Mouse (Mus musculus) ES-E14 (cell line): ENCODE results near the gene Cfap97d2. TPM values are rescaled to one million over a fixed set of nuclear protein-coding genes. Genes with fewer than 3 reads are reported as not detected.

Source experiments
- DNase-seq: peaks from one replicate; pipeline ENCODE4 v3.0.0-alpha.2; 2013; ENCODE audit warnings: low read depth, low spot score
- H3K27ac ChIP-seq: 2 replicates; pipeline ENCODE4 v1.5.1; 2012; ENCODE audit warnings: low read depth, mild to moderate bottlenecking, low read length, moderate library complexity, mixed read lengths; ENCODE audit not compliant: poor library complexity, insufficient read depth, severe bottlenecking
- H3K36me3 ChIP-seq: 2 replicates; pipeline ENCODE4 v1.6.1; 2012; ENCODE audit warnings: mild to moderate bottlenecking, low read length, moderate library complexity, mixed read lengths; ENCODE audit not compliant: control insufficient read depth, poor library complexity, insufficient read depth, severe bottlenecking
- H3K4me1 ChIP-seq, 2 experiments: fragments of 150-350 bp in 1 of 2; sonication (generic) in 1 of 2; 2 replicates each; pipeline ENCODE4 v1.6.1; 2012; ENCODE audit warnings: low read length in 2 of 2, mild to moderate bottlenecking in 1 of 2, mixed read lengths in 1 of 2; ENCODE audit not compliant: control insufficient read depth in 2 of 2, insufficient read depth in 2 of 2, poor library complexity in 1 of 2
- H3K4me3 ChIP-seq, 2 experiments: fragments of 150-350 bp in 1 of 2; sonication (generic) in 1 of 2; 2 replicates each; pipeline ENCODE4 v1.5.1; 2012; ENCODE audit warnings: low read length in 2 of 2, low read depth in 1 of 2, mild to moderate bottlenecking in 1 of 2, mixed read lengths in 1 of 2; ENCODE audit not compliant: insufficient read depth in 1 of 2, poor library complexity in 1 of 2, severe bottlenecking in 1 of 2
- H3K9ac ChIP-seq: 2 replicates; pipeline ENCODE4 v1.6.1; 2012; ENCODE audit warnings: low read depth, mild to moderate bottlenecking, low read length, mixed read lengths; ENCODE audit not compliant: poor library complexity, insufficient read depth, severe bottlenecking
- H3K9me3 ChIP-seq: fragments of 150-350 bp; sonication (generic); 2 replicates; pipeline ENCODE4 v1.6.1; 2012; ENCODE audit warnings: low read depth, mild to moderate bottlenecking, low read length; ENCODE audit not compliant: control insufficient read depth, insufficient read depth
- CHD2 ChIP-seq: IDR thresholded peaks from 2 replicates; pipeline ENCODE4 v1.6.1; 2014; ENCODE audit warnings: mild to moderate bottlenecking, low read depth, low read length, inconsistent platforms
- HCFC1 ChIP-seq: IDR thresholded peaks from 2 replicates; pipeline ENCODE4 v1.6.1; 2012; ENCODE audit warnings: low read length, inconsistent platforms, borderline replicate concordance; ENCODE audit not compliant: insufficient read depth
- MAFK ChIP-seq: IDR thresholded peaks from 2 replicates; pipeline ENCODE4 v1.6.1; 2014; ENCODE audit warnings: mild to moderate bottlenecking, low read depth, low read length, inconsistent platforms; ENCODE audit not compliant: insufficient read depth
- ZC3H11A ChIP-seq: IDR thresholded peaks from 2 replicates; pipeline ENCODE4 v1.6.1; 2012; ENCODE audit warnings: low read depth, mild to moderate bottlenecking, inconsistent platforms, low read length, borderline replicate concordance
- ZNF384 ChIP-seq: IDR thresholded peaks from 2 replicates; pipeline ENCODE4 v1.6.1; 2012; ENCODE audit warnings: low read depth, low read length, inconsistent platforms
- in situ Hi-C, 2 experiments: fragments of 600-800 bp; cut with MboI; formaldehyde crosslinking; loops; one replicate each; pipeline ENCODE4 v1.15.1; 2025; ENCODE audit warnings: low sequenced_read_pairs in 2 of 2, inconsistent platforms in 1 of 2; ENCODE audit not compliant: unreplicated experiment in 2 of 2
- total RNA-seq: library from RNA; depleted of rRNA; stranded (reverse); fragments of 300-350 nt; gene quantifications from 2 replicates; pipeline ENCODE4 v1.2.3, GENCODE M21; 2012; rRNA removed

Gene Cfap97d2
- 0.21 TPM in 1 of 2 replicates, not detected in the other for total RNA-seq

GRCm38 (mm10) chr8:13705668-13706067, at the start of gene Cfap97d2:
Gene Cfap97d2 (plus strand): TSS chr8:13705889.
- DNase-seq, result peak; percentile 37
- no peak within 1 kb of the TSS for H3K4me3 ChIP-seq
- no peaks in the 10 kb centered on the region for H3K4me1 ChIP-seq
- H3K9ac ChIP-seq, result no peak within 1 kb of the TSS
- 0 out of 2 replicates have a peak, but pooled peaks cover 3% of the 10 kb centered on the region for H3K9me3 ChIP-seq
- no peak for TF ChIP-seq HCFC1
- no peak for TF ChIP-seq MAFK
- TF ChIP-seq CHD2, result no peak
- no peak for TF ChIP-seq ZC3H11A
- TF ChIP-seq ZNF384, result no peak
- H3K36me3 ChIP-seq, result no peaks in the 10 kb centered on the region
- H3K27ac ChIP-seq, result no peak within 1 kb of the TSS
- in situ Hi-C loops, result no loop called here

GRCm38 (mm10) chr8:13657479-13657878, 48.2 kb upstream of the Cfap97d2 start:
- Histone ChIP-seq H3K4me1 (no peaks in the 10 kb centered on the region), H3K9ac (no peak overlapping the region), H3K9me3 (no peaks in the 10 kb centered on the region), H3K27ac (no peak overlapping the region), H3K4me3 (no peak overlapping the region), H3K36me3 (no peaks in the 10 kb centered on the region)
- no peak for DNase-seq
- in situ Hi-C loops, result no loop called here
- TF ChIP-seq ZC3H11A (no peak), HCFC1 (no peak), CHD2 (no peak), MAFK (no peak), ZNF384 (no peak)

GRCm38 (mm10) chr8:13660323-13660722, 45.4 kb upstream of the Cfap97d2 start:
- Histone ChIP-seq H3K27ac (no peak overlapping the region), H3K9ac (no peak overlapping the region), H3K4me1 (no peaks in the 10 kb centered on the region), H3K36me3 (no peaks in the 10 kb centered on the region), H3K4me3 (no peak overlapping the region), H3K9me3 (no peaks in the 10 kb centered on the region)
- DNase-seq, result no peak
- no peak for TF ChIP-seq MAFK
- no peak for TF ChIP-seq CHD2
- TF ChIP-seq ZNF384, result no peak
- no peak for TF ChIP-seq HCFC1
- TF ChIP-seq ZC3H11A, result no peak
- in situ Hi-C loops, result no loop called here

GRCm38 (mm10) chr8:13664711-13665210, 40.9 kb upstream of the Cfap97d2 start:
- Histone ChIP-seq H3K9ac (no peak overlapping the region), H3K4me1 (no peaks in the 10 kb centered on the region), H3K36me3 (no peaks in the 10 kb centered on the region), H3K27ac (no peak overlapping the region), H3K4me3 (no peak overlapping the region), H3K9me3 (no peaks in the 10 kb centered on the region)
- DNase-seq, result no peak
- TF ChIP-seq HCFC1, result no peak
- TF ChIP-seq MAFK, result no peak
- no peak for TF ChIP-seq ZC3H11A
- TF ChIP-seq CHD2, result no peak
- no peak for TF ChIP-seq ZNF384
- in situ Hi-C loops, result no loop called here
